Mouse (Mus musculus) neural tube, embryonic 14.5 days (tissue): ENCODE data around the gene Fkbp9. TPM values are rescaled to one million over a fixed set of nuclear protein-coding genes. Genes with fewer than 3 reads are reported as not detected.
A peak's percentile ranks its signal among the peaks of the same experiment; 100 is the strongest.

Source experiments
- ATAC-seq: fragments of 200-750 bp; cut with Nextera tagmentation; 2 replicates; pipeline ENCODE4 v1.8.0; 2017; ENCODE audit warnings: low read depth, mild to moderate bottlenecking, moderate TSS enrichment, moderate library complexity
- H3K27ac ChIP-seq: fragments of 300-500 bp; sonication (generic); 2 replicates; pipeline ENCODE4 v1.5.1; 2014; ENCODE audit warnings: low read depth, mild to moderate bottlenecking, control low read depth, low read length, moderate library complexity, mixed read lengths
- H3K27me3 ChIP-seq: fragments of 300-500 bp; sonication (generic); 2 replicates; pipeline ENCODE4 v1.6.1; 2014; ENCODE audit warnings: low read length; ENCODE audit not compliant: control insufficient read depth, insufficient read depth
- H3K36me3 ChIP-seq: fragments of 300-500 bp; sonication (generic); 2 replicates; pipeline ENCODE4 v1.6.1; 2014; ENCODE audit warnings: low read length, mixed read lengths; ENCODE audit not compliant: control insufficient read depth, insufficient read depth
- H3K4me1 ChIP-seq: fragments of 300-500 bp; sonication (generic); 2 replicates; pipeline ENCODE4 v1.6.1; 2014; ENCODE audit warnings: low read length; ENCODE audit not compliant: control insufficient read depth, insufficient read depth
- H3K4me2 ChIP-seq: fragments of 300-500 bp; sonication (generic); 2 replicates; pipeline ENCODE4 v1.6.1; 2014; ENCODE audit warnings: mild to moderate bottlenecking, low read depth, low read length, control low read depth
- H3K4me3 ChIP-seq: fragments of 300-500 bp; sonication (generic); 2 replicates; pipeline ENCODE4 v1.5.1; 2014; ENCODE audit warnings: low read depth, low read length, control low read depth, mixed read lengths
- H3K9ac ChIP-seq: fragments of 300-500 bp; sonication (generic); replicated peaks from 2 replicates; pipeline ENCODE4 v1.6.1; 2014; ENCODE audit warnings: low read depth, mild to moderate bottlenecking, control low read depth, low read length, mixed read lengths
- H3K9me3 ChIP-seq: fragments of 300-500 bp; sonication (generic); 2 replicates; pipeline ENCODE4 v1.6.1; 2016; ENCODE audit warnings: low read length; ENCODE audit not compliant: control insufficient read depth
- WGBS: fragments of 180-500 bp; shearing (Covaris S2); extraction: QIAGEN DNeasy Blood & Tissue Kit; methylation state at CpG from one replicate; pipeline ENCODE4 v1.1.7; 2014; 5-methylcytosine and 5-hydroxymethylcytosine counted together
- polyA plus RNA-seq: library from polyadenylated mRNA; unstranded; fragments of >200 nt; fragmentation: Nextera tagmentation; extraction: Ambion mirVana; gene quantifications from 2 replicates; pipeline ENCODE4 v1.2.1, GENCODE M21; 2014

The Fkbp9 gene
- polyA plus RNA-seq, 1 experiment from 2014 or later, result 20.2 TPM

DNA sequence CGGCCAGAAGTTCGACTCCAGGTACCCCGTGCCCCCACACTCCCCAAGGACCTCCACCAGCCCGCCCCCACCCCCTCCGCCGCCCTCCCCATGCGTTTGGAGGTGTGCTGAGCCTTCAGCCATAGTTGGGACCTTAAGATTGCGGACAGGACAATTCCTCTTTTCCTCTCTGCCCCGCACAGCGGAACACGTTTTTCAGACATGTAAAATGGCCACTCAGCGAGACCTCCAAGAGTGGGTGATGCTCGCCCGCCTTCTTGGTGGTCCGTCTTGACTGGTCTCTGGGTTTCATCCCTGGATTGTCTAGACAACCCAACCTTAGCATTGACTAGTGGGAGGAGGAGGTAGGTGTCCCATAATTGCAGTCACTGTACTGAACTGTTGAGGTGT lies 543 bp downstream of the Fkbp9 start:
- H3K27ac ChIP-seq, result no peak overlapping the region
- 3% methylated on average over 14 of the region's 15 CpGs for WGBS

GRCm38 (mm10) chr6:56832830-56833229 lies 971 bp downstream of the Fkbp9 start:
- H3K4me1 ChIP-seq, result no peaks in the 10 kb centered on the region
- H3K36me3 ChIP-seq, result no peaks in the 10 kb centered on the region
- H3K27ac ChIP-seq, result no peak overlapping the region
- peak overlapping the region; percentile 50; the same call in 1 of the 2 replicates for H3K4me3 ChIP-seq
- H3K9me3 ChIP-seq, result no peaks in the 10 kb centered on the region
- no peak for ATAC-seq
- peak overlapping the region; percentile 89 for H3K4me2 ChIP-seq
- no peaks in the 10 kb centered on the region for H3K27me3 ChIP-seq
- no peak overlapping the region for H3K9ac ChIP-seq

More for the DNA sequence above, 543 bp downstream of the Fkbp9 start:
- peak overlapping the region; percentile 68 for H3K9ac ChIP-seq
- no peaks in the 10 kb centered on the region for H3K4me1 ChIP-seq
- peak overlapping the region; percentile 89 for H3K4me2 ChIP-seq
- peak overlapping the region; percentile 50 for H3K4me3 ChIP-seq
- no peaks in the 10 kb centered on the region for H3K27me3 ChIP-seq
- H3K36me3 ChIP-seq, result no peaks in the 10 kb centered on the region
- 0 out of 2 replicates have a peak, but pooled peaks have one; percentile 26 for ATAC-seq
- H3K9me3 ChIP-seq, result no peaks in the 10 kb centered on the region

- Histone ChIP-seq H3K27me3 (no peaks in the 10 kb centered on the region), H3K36me3 (no peaks in the 10 kb centered on the region), H3K9me3 (no peaks in the 10 kb centered on the region), H3K9ac (no peak overlapping the region), H3K4me3 (no peak overlapping the region), H3K4me2 (no peak overlapping the region), H3K27ac (no peak overlapping the region), H3K4me1 (no peaks in the 10 kb centered on the region)
- 66% methylated on average over 5 of the region's 5 CpGs for WGBS
- ATAC-seq, result no peak
Observed at GRCm38 (mm10) chr6:56834769-56835168, 2.9 kb downstream of the Fkbp9 start.

DNA sequence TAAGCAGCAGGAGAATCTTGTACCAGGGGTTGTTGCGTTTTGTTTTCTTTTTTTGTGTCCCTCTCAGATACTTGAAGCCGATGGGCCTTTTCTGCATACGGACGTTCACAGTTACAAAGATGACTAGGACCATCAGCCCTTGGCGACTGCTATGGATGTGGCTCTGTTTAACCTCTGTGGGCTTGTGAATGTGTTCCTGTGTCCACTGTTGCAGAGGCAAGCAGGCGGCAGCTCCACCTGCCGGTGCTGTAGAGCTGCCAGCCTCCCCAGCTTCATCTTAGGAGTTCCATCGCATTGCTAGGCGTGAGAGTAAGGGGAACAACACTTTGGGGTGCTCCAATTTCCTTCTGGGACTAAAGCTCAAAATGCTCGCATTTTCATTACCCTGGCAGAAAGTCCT lies 3.7 kb downstream of the Fkbp9 start:
- H3K27me3 ChIP-seq, result no peaks in the 10 kb centered on the region
- no peak overlapping the region for H3K9ac ChIP-seq
- 93% methylated on average over 10 of the region's 10 CpGs for WGBS
- H3K4me2 ChIP-seq, result no peak overlapping the region
- no peak overlapping the region for H3K4me3 ChIP-seq
- no peak for ATAC-seq
- no peaks in the 10 kb centered on the region for H3K36me3 ChIP-seq
- H3K9me3 ChIP-seq, result no peaks in the 10 kb centered on the region
- no peak overlapping the region for H3K27ac ChIP-seq
- H3K4me1 ChIP-seq, result no peaks in the 10 kb centered on the region

- Histone ChIP-seq H3K4me2 (no peak overlapping the region), H3K27ac (no peak overlapping the region), H3K9ac (no peak overlapping the region), H3K27me3 (no peaks in the 10 kb centered on the region), H3K9me3 (no peaks in the 10 kb centered on the region), H3K4me1 (no peaks in the 10 kb centered on the region), H3K4me3 (no peak overlapping the region), H3K36me3 (no peaks in the 10 kb centered on the region)
- 97% methylated on average over 12 of the region's 12 CpGs for WGBS
- no peak for ATAC-seq
Observed at GRCm38 (mm10) chr6:56837166-56837565, 5.3 kb downstream of the Fkbp9 start.

GRCm38 (mm10) chr6:56837621-56838020 lies 5.8 kb downstream of the Fkbp9 start:
- 92% methylated on average over 3 of the region's 3 CpGs for WGBS
- Histone ChIP-seq H3K4me1 (no peaks in the 10 kb centered on the region), H3K36me3 (no peaks in the 10 kb centered on the region), H3K27ac (no peak overlapping the region), H3K4me2 (no peak overlapping the region), H3K9me3 (no peaks in the 10 kb centered on the region), H3K4me3 (no peak overlapping the region), H3K9ac (no peak overlapping the region), H3K27me3 (no peaks in the 10 kb centered on the region)
- ATAC-seq, result no peak

DNA sequence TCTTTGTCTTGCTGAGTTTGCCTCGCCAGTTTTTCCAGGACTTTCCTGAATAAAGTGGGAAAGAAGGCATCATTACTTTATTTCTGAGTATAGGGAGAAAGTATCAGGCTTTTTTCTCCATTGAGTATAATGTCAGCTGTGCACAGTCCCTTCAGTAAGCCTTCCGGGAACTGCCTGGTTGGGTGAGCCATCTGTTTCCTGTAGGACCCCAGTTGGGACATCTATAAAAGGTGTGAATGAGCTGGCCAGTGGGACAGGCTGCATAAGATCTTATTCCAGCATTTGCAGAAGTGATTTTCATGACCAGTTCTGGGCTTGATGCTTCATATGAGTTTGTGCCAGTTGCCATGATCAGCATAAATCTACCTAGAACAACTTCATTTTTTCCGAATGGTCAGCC lies 11.4 kb downstream of the Fkbp9 start:
- ATAC-seq, result no peak
- no peak overlapping the region for H3K27ac ChIP-seq
- H3K4me1 ChIP-seq, result no peaks in the 10 kb centered on the region
- no peaks in the 10 kb centered on the region for H3K9me3 ChIP-seq
- no peaks in the 10 kb centered on the region for H3K27me3 ChIP-seq
- 91% methylated on average over 3 of the region's 3 CpGs for WGBS
- H3K36me3 ChIP-seq, result no peaks in the 10 kb centered on the region
- H3K4me2 ChIP-seq, result no peak overlapping the region
- H3K4me3 ChIP-seq, result no peak overlapping the region
- H3K9ac ChIP-seq, result no peak overlapping the region

- Histone ChIP-seq H3K36me3 (no peaks in the 10 kb centered on the region), H3K4me3 (no peak overlapping the region), H3K27me3 (no peaks in the 10 kb centered on the region), H3K9ac (no peak overlapping the region), H3K4me1 (no peaks in the 10 kb centered on the region), H3K27ac (no peak overlapping the region), H3K4me2 (no peak overlapping the region), H3K9me3 (no peaks in the 10 kb centered on the region)
- whole genome bisulfite sequencing, result 98% methylated on average over 2 of the region's 2 CpGs
- ATAC-seq, result no peak
Observed at GRCm38 (mm10) chr6:56844365-56844764, 12.5 kb downstream of the Fkbp9 start.

GRCm38 (mm10) chr6:56848974-56849373 lies 17.1 kb downstream of the Fkbp9 start:
- no peak for ATAC-seq
- Histone ChIP-seq H3K27me3 (no peaks in the 10 kb centered on the region), H3K9me3 (no peaks in the 10 kb centered on the region)

GRCm38 (mm10) chr6:56850315-56850714 lies 18.5 kb downstream of the Fkbp9 start:
- ATAC-seq, result no peak
- no peaks in the 10 kb centered on the region for H3K36me3 ChIP-seq
- no peak overlapping the region for H3K9ac ChIP-seq
- no peak overlapping the region for H3K4me2 ChIP-seq
- no peaks in the 10 kb centered on the region for H3K27me3 ChIP-seq
- H3K27ac ChIP-seq, result no peak overlapping the region
- H3K4me1 ChIP-seq, result no peaks in the 10 kb centered on the region
- no peak overlapping the region for H3K4me3 ChIP-seq
- H3K9me3 ChIP-seq, result no peaks in the 10 kb centered on the region
- WGBS, result 73% methylated on average over 7 of the region's 7 CpGs

More at GRCm38 (mm10) chr6:56848974-56849373, 17.1 kb downstream of the Fkbp9 start:
- H3K4me3 ChIP-seq, result no peak overlapping the region
- H3K27ac ChIP-seq, result no peak overlapping the region
- no peak overlapping the region for H3K4me2 ChIP-seq
- 89% methylated on average over 3 of the region's 3 CpGs for whole genome bisulfite sequencing
- no peaks in the 10 kb centered on the region for H3K4me1 ChIP-seq
- no peak overlapping the region for H3K9ac ChIP-seq
- no peaks in the 10 kb centered on the region for H3K36me3 ChIP-seq
